Mouse (Mus musculus) heart, adult 2 months (tissue): ENCODE data around the gene 1700001P01Rik. TPM values are rescaled to one million over a fixed set of nuclear protein-coding genes. Genes with fewer than 3 reads are reported as not detected.
"Not testable (repeated sequence)": the region's sequence is repeated elsewhere in the genome, so short reads cannot be mapped to it uniquely, and the experiment has no call there.

Experiments
- DNase-seq, 2 experiments: peaks; one replicate each; pipeline ENCODE4 v3.0.0; 2021
- H3K27ac ChIP-seq: fragments of 200-600 bp; 2 replicates; pipeline ENCODE4 v1.8.1; 2022
- H3K27me3 ChIP-seq: fragments of 200-500 bp; 2 replicates; pipeline ENCODE4 v1.6.1; 2012; ENCODE audit warnings: mild to moderate bottlenecking, low read length, inconsistent platforms, mixed read lengths; ENCODE audit not compliant: control insufficient read depth, insufficient read depth
- H3K36me3 ChIP-seq: fragments of 200-500 bp; 2 replicates; pipeline ENCODE4 v1.6.1; 2012; ENCODE audit warnings: low read length, inconsistent platforms; ENCODE audit not compliant: control insufficient read depth, insufficient read depth
- H3K4me1 ChIP-seq: fragments of 200-500 bp; 2 replicates; pipeline ENCODE4 v1.6.1; 2011; ENCODE audit warnings: low read length; ENCODE audit not compliant: control insufficient read depth, insufficient read depth
- H3K4me3 ChIP-seq: fragments of 200-600 bp; 2 replicates; pipeline ENCODE4 v1.8.1; 2022
- H3K79me2 ChIP-seq: fragments of 200-500 bp; replicated peaks from 2 replicates; pipeline ENCODE4 v1.6.1; 2012; ENCODE audit warnings: mild to moderate bottlenecking, inconsistent platforms, low read length, moderate library complexity, mixed read lengths; ENCODE audit not compliant: control insufficient read depth, insufficient read depth
- H3K9ac ChIP-seq: fragments of 200-500 bp; 2 replicates; pipeline ENCODE4 v1.6.1; 2012; ENCODE audit warnings: low read depth, mild to moderate bottlenecking, control low read depth, inconsistent platforms, low read length, mixed read lengths
- CTCF ChIP-seq: fragments of 200-600 bp; IDR thresholded peaks from 2 replicates; pipeline ENCODE4 v1.8.1; 2022; ENCODE audit warnings: antibody characterized with exemption, mild to moderate bottlenecking, moderate library complexity
- EP300 ChIP-seq: fragments of 200-500 bp; IDR thresholded peaks from 2 replicates; pipeline ENCODE4 v1.6.1; 2011; ENCODE audit warnings: low read depth, low read length, control low read depth; ENCODE audit not compliant: insufficient read depth
- POLR2A ChIP-seq: fragments of 200-500 bp; IDR thresholded peaks from 2 replicates; pipeline ENCODE4 v1.6.1; 2011; ENCODE audit warnings: mild to moderate bottlenecking, low read depth, low read length, control low read depth; ENCODE audit not compliant: insufficient read depth
- WGBS: fragments of 180-500 bp; shearing (Covaris S2); methylation state at CpG from one replicate; pipeline ENCODE4 v1.1.7; 2018; 5-methylcytosine and 5-hydroxymethylcytosine counted together
- intact Hi-C: fragments of 180-260 bp; cut with DNase I; formaldehyde crosslinking; loops from one replicate; pipeline ENCODE4 v1.15.1; 2025
- polyA plus RNA-seq: library from polyadenylated mRNA; depleted of rRNA; stranded (reverse); fragments of >200 nt; gene quantifications from 2 replicates; pipeline ENCODE4 v1.2.3, GENCODE M21; 2012
- total RNA-seq, 2 experiments: library from RNA; stranded (reverse); gene quantifications; 2 replicates each; pipeline ENCODE4 v1.2.3; 2021

1700001P01Rik gene
- total and polyA plus RNA-seq, 3 experiments: 0.20 TPM; not detected in 2

DNA sequence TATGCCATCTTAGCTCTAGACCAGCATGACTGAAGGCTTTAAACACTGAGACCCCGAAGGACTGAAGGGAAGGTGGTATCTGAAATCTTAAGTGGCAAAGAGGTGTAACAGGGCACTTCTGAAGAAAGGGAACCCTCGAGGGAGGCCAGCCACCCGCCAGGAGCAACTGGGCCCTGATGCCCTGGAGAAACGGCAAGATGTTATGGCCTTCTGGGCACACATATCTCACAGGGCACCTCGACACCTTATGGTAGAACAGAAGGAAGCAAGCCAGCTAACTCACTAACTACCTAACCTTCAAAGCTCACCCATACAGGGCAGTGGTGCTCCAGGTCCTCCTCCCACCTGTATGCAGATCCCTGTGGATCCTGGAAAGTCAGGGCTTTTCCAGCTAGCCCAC, 33.6 kb downstream of the 1700001P01Rik start:
- Histone ChIP-seq H3K36me3 (no peaks in the 10 kb centered on the region), H3K27me3 (no peaks in the 10 kb centered on the region), H3K4me1 (peaks cover 6% of the 10 kb centered on the region), H3K27ac (no peak overlapping the region), H3K9ac (no peak overlapping the region), H3K79me2 (peaks cover 3% of the 10 kb centered on the region; the same call in 1 of the 2 replicates), H3K4me3 (no peak overlapping the region)
- DNase-seq: no peak
- 90% methylated on average over 5 of the region's 5 CpGs for WGBS
- intact Hi-C loops: no loop called here
- no peak for TF ChIP-seq EP300
- TF ChIP-seq POLR2A: no peak
- no peak for TF ChIP-seq CTCF

DNA sequence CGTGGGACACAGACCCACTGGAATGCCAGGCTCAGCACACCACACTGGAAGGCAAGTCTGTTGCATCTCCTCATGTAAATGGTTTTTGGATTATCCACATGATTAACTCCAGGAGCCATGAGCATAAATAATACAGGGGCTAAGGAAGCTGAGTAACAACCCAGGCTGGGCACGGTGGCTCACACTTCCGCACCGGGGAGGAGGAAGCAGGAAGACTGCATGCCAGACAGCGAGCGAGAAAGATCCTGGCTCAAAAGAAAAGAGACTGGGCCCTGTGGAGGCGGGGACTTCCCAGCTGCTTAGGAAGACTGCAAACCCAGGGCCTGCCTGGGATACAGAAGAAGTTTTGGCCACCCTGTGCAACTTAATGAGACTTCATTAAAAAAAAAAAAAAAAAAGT, 35.5 kb downstream of the 1700001P01Rik start:
- H3K27ac ChIP-seq: no peak overlapping the region; the same call in 1 of the 2 replicates

DNA sequence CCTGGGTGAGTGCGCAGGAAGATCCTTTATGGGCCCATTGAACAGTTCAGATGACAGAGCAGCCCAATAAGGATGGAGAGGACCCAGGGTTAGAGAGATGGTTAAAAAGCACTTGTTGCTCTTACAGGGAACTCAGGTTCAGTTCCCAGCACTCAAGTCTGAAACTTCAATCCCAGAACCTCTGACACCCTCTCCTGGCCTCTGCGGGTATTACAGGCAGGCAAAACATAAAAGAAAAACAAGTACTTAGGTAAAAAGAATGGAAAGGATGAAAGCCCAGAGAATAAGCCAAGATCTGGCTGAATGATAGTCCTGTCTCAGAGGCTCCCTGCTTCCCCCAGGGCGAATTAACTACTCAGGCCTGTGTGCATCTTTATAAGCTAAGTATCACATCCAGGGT, 36.6 kb downstream of the 1700001P01Rik start:
- Histone ChIP-seq H3K36me3 (no peaks in the 10 kb centered on the region), H3K4me3 (no peak overlapping the region), H3K9ac (no peak overlapping the region), H3K79me2 (peaks cover 3% of the 10 kb centered on the region; the same call in 1 of the 2 replicates), H3K27me3 (no peaks in the 10 kb centered on the region), H3K4me1 (peaks cover 6% of the 10 kb centered on the region), H3K27ac (no peak overlapping the region)
- no peak for DNase-seq
- no peak for TF ChIP-seq CTCF
- no peak for TF ChIP-seq EP300
- TF ChIP-seq POLR2A: no peak
- 91% methylated on average over 3 of the region's 3 CpGs for WGBS
- intact Hi-C loops: no loop called here

More for the DNA sequence above, 35.5 kb downstream of the 1700001P01Rik start:
- peaks cover 3% of the 10 kb centered on the region; the same call in 1 of the 2 replicates for H3K79me2 ChIP-seq
- no peaks in the 10 kb centered on the region for H3K27me3 ChIP-seq
- H3K36me3 ChIP-seq: no peaks in the 10 kb centered on the region
- 0 out of 2 replicates have a peak overlapping the region, but pooled peaks have one; percentile 22 for H3K9ac ChIP-seq
- intact Hi-C loops: no loop called here
- H3K4me1 ChIP-seq: peaks cover 6% of the 10 kb centered on the region
- DNase-seq: peak in 1 of 2 experiments; percentile 53
- no peak overlapping the region for H3K4me3 ChIP-seq
- no peak for TF ChIP-seq CTCF
- TF ChIP-seq EP300: no peak
- TF ChIP-seq POLR2A: no peak
- WGBS: 24% methylated on average over 7 of the region's 7 CpGs

DNA sequence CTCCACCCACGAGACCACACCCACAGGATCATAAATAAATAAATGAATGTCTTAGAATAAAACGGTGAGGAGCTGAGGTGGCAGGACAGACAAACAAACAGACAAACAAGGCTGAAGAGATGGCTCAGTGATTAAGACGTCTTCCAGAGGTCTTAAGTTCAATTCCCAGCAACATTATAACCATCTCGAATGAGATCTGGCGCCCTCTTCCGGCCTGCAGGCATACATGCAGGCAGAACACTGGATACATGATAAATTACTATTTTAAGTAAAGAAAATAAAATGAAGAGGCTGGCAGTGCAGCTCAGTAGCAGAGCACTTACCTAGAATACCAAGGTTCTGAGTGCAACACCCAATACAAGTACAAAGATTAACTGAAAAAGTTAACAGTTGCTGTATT, 37.0 kb downstream of the 1700001P01Rik start:
- no peak overlapping the region for H3K9ac ChIP-seq
- no peak overlapping the region for H3K4me3 ChIP-seq
- peaks cover 6% of the 10 kb centered on the region for H3K4me1 ChIP-seq
- H3K27me3 ChIP-seq: no peaks in the 10 kb centered on the region
- peak; percentile 60 for TF ChIP-seq CTCF
- TF ChIP-seq POLR2A: no peak
- no peak overlapping the region for H3K27ac ChIP-seq
- peaks cover 3% of the 10 kb centered on the region; the same call in 1 of the 2 replicates for H3K79me2 ChIP-seq
- no peaks in the 10 kb centered on the region for H3K36me3 ChIP-seq
- WGBS: 66% methylated on average over 6 of the region's 6 CpGs
- intact Hi-C loops: no loop called here
- no peak for DNase-seq

DNA sequence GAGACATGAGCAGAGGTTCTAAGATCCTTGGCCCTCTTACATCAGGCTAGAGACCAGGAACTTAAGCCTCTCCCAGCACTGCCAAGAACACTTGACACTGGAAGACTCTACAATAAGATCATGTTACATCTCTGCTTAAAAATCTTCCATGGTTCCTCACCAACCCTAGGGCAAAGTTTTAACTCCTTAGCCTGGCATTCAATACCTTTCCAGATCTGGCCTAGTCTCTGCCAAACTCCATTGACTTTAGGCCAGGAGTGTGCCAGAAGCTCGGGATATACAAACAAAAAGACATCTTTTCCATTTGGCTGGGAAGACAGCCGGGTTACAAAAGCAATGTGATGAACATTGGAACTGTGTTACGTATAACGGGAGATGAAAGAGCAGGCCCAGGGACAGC, 38.1 kb downstream of the 1700001P01Rik start:
- intact Hi-C loops: no loop called here
- Histone ChIP-seq H3K4me1 (peaks cover 3% of the 10 kb centered on the region), H3K27ac (no peak overlapping the region), H3K9ac (no peak overlapping the region), H3K4me3 (no peak overlapping the region), H3K27me3 (no peaks in the 10 kb centered on the region), H3K79me2 (peaks cover 3% of the 10 kb centered on the region; the same call in 1 of the 2 replicates), H3K36me3 (no peaks in the 10 kb centered on the region)
- WGBS: 65% methylated on average over 4 of the region's 4 CpGs
- TF ChIP-seq EP300 (no peak), CTCF (no peak), POLR2A (no peak)
- no peak for DNase-seq

DNA sequence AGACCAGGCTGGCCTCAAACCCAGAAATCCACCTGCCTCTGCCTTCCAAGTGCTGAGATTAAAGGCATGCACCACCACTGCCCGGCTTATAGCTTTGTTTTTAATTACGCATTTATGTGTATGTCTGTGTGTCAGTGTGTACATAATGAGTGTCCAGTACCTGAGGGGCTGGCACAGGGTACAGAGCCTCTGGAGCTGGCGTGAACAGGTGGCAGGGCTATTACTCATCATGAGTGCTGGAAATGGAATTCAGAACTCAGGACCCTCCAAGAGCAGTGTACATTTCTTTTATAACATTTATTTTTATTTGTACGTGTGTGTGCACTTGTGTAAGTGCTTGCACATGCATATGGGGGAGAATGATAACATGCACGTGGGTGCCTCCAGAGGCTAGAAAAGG, 39.1 kb downstream of the 1700001P01Rik start:
- Histone ChIP-seq H3K27me3 (no peaks in the 10 kb centered on the region), H3K9ac (no peak overlapping the region), H3K36me3 (no peaks in the 10 kb centered on the region), H3K79me2 (no peaks in the 10 kb centered on the region), H3K4me1 (peaks cover 3% of the 10 kb centered on the region), H3K27ac (no peak overlapping the region), H3K4me3 (no peak overlapping the region)
- intact Hi-C loops: no loop called here
- 81% methylated on average over 5 of the region's 5 CpGs for WGBS
- no peak for DNase-seq
- TF ChIP-seq CTCF: no peak
- no peak for TF ChIP-seq EP300
- TF ChIP-seq POLR2A: no peak

DNA sequence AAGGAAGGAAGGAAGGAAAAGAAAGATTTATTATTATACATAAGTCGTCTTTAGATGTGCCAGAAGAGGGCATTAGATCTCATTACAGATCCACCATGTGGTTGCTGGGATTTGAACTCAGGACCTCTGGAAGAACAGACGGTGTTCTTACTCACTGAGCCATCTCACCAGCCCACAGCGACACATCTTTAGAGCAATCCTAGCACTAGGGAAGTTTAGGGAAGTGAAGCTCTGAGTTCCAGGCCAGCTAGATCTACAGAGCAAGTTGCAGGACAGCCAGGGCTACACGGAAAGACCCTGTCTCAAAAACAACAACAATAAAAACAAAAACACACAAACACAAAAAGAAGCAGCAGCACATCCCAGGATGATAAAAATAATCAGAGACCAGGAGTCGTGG, 40.9 kb downstream of the 1700001P01Rik start:
- H3K27me3 ChIP-seq, H3K9ac ChIP-seq, H3K4me3 ChIP-seq, DNase-seq, H3K4me1 ChIP-seq, intact Hi-C loops, H3K79me2 ChIP-seq, H3K36me3 ChIP-seq, H3K27ac ChIP-seq: not testable (repeated sequence)
- 79% methylated on average over 5 of the region's 5 CpGs for WGBS
